Mouse (Mus musculus) liver, embryonic 16.5 days (tissue): ENCODE measurements around the gene Thra. TPM values are rescaled to one million over a fixed set of nuclear protein-coding genes. Genes with fewer than 3 reads are reported as not detected.
A peak's percentile ranks its signal among the peaks of the same experiment; 100 is the strongest.

Experiments
- ATAC-seq: fragments of 200-750 bp; cut with Nextera tagmentation; 2 replicates; pipeline ENCODE4 v1.8.0; 2017; ENCODE audit warnings: low read depth, mild to moderate bottlenecking, moderate number of reproducible peaks, moderate library complexity
- H3K27ac ChIP-seq: fragments of 300-500 bp; sonication (generic); 2 replicates; pipeline ENCODE4 v1.5.1; 2014; ENCODE audit warnings: mild to moderate bottlenecking, low read length
- H3K27me3 ChIP-seq: fragments of 300-500 bp; sonication (generic); 2 replicates; pipeline ENCODE4 v1.6.1; 2014; ENCODE audit warnings: low read depth, low read length, mixed read lengths; ENCODE audit not compliant: control insufficient read depth, insufficient read depth
- H3K36me3 ChIP-seq: fragments of 300-500 bp; sonication (generic); 2 replicates; pipeline ENCODE4 v1.6.1; 2014; ENCODE audit warnings: mild to moderate bottlenecking; ENCODE audit not compliant: control insufficient read depth, insufficient read depth
- H3K4me1 ChIP-seq: fragments of 300-500 bp; sonication (generic); 2 replicates; pipeline ENCODE4 v1.6.1; 2014; ENCODE audit warnings: low read depth, low read length, mixed read lengths; ENCODE audit not compliant: control insufficient read depth
- H3K4me2 ChIP-seq: fragments of 300-500 bp; sonication (generic); 2 replicates; pipeline ENCODE4 v1.6.1; 2014; ENCODE audit warnings: low read depth, low read length, mixed read lengths
- H3K4me3 ChIP-seq: fragments of 300-500 bp; sonication (generic); 2 replicates; pipeline ENCODE4 v1.5.1; 2014; ENCODE audit warnings: low read depth, mild to moderate bottlenecking, low read length
- H3K9ac ChIP-seq: fragments of 300-500 bp; sonication (generic); 2 replicates; pipeline ENCODE4 v1.6.1; 2014; ENCODE audit warnings: low read depth, low read length
- H3K9me3 ChIP-seq: fragments of 300-500 bp; sonication (generic); replicated peaks from 2 replicates; pipeline ENCODE4 v1.6.1; 2016; ENCODE audit warnings: low read length; ENCODE audit not compliant: control insufficient read depth
- WGBS: fragments of 180-500 bp; shearing (Covaris S2); extraction: QIAGEN DNeasy Blood & Tissue Kit; methylation state at CpG from one replicate; pipeline ENCODE4 v1.1.7; 2014; ENCODE audit not compliant: insufficient replicate concordance; 5-methylcytosine and 5-hydroxymethylcytosine counted together
- polyA plus RNA-seq: library from polyadenylated mRNA; unstranded; fragments of >200 nt; fragmentation: Nextera tagmentation; extraction: Ambion mirVana; gene quantifications from 2 replicates; pipeline ENCODE4 v1.2.1, GENCODE M21; 2015

Thra gene
- polyA plus RNA-seq, 1 experiment from 2014 or later, result 7.7 TPM

DNA sequence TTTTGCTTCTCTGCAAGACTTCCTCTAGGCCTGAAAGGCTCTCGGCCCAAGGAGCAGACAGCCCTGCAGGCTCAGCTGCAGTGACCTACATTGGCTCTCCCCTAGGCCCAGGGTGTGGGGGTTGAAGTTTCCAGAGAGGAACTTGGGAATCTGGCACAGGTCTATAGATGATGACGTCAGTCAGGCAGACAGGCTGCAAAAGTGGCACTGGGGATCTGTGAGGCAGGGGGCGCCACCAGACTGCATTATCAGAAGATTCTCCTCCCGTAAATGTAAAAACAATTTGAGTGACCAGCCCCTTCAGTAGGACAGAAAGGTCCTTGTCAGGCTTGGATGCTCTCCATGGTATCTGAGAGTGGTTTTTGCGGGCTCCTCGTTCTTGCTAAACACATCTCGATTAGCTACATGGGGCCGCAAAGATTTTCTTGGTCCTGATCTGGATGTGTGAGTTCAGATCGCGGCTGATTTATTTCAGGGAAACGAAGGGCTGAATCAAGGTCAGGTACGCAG, 45.4 kb downstream of the Thra start:
- peak overlapping the region; percentile 69 for H3K27ac ChIP-seq
- no peaks in the 10 kb centered on the region for H3K36me3 ChIP-seq
- H3K27me3 ChIP-seq, result no peaks in the 10 kb centered on the region
- H3K4me1 ChIP-seq, result peaks cover 72% of the 10 kb centered on the region
- no peak overlapping the region for H3K4me3 ChIP-seq
- H3K9ac ChIP-seq, result no peak overlapping the region
- H3K4me2 ChIP-seq, result peak overlapping the region; percentile 12
- ATAC-seq, result no peak
- H3K9me3 ChIP-seq, result no peaks in the 10 kb centered on the region
- WGBS, result 5% methylated on average over 12 of the region's 12 CpGs

DNA sequence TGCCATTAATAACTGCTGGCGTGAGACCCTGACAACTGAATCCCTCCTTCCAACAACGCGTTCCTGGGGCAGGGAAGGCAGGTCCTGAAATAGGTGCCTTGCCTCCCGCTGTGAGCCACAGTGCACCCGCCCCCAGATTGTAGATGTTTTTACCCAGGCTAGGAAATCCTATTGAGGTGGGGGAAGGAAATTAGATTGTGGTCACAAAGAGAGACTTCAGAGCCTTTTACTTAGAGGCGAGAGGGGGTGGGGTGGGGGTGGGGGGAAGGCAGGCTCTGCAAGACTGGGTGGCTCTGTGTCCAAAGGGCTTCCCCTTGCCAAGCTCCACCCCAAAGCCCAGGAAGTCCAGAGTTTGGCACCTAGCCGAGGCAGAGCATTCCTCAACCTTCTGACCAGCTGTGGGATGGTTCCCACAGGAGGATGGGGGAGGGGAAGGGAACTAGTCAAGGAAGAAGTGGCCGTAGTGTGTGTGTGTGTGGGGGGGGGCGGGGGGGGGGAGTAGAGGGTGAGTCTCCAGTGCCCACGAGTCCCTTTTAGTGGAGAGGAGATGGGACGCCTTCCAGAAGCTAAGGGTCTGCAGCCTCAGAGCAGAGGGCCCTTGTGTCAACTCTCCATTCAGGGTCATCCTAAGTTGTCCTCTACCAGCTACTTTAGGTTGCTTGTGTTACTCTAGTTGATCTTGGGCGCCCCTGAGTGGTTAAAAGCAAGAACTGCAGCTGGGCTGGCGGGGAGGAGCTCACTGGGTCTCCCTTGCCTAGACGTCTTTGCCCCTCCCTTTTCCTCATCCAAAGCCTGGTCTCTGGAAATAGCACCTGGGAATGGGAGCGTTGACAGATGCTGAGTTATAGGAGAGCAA, 46.1 kb downstream of the Thra start:
- no peak overlapping the region for H3K9ac ChIP-seq
- H3K9me3 ChIP-seq, result no peaks in the 10 kb centered on the region
- H3K4me2 ChIP-seq, result peak overlapping the region; percentile 12
- no peaks in the 10 kb centered on the region for H3K36me3 ChIP-seq
- peaks cover 74% of the 10 kb centered on the region for H3K4me1 ChIP-seq
- H3K27ac ChIP-seq, result peak overlapping the region; percentile 69
- WGBS, result 2% methylated on average over 14 of the region's 15 CpGs
- no peak overlapping the region for H3K4me3 ChIP-seq
- H3K27me3 ChIP-seq, result no peaks in the 10 kb centered on the region
- peak; percentile 62 for ATAC-seq

DNA sequence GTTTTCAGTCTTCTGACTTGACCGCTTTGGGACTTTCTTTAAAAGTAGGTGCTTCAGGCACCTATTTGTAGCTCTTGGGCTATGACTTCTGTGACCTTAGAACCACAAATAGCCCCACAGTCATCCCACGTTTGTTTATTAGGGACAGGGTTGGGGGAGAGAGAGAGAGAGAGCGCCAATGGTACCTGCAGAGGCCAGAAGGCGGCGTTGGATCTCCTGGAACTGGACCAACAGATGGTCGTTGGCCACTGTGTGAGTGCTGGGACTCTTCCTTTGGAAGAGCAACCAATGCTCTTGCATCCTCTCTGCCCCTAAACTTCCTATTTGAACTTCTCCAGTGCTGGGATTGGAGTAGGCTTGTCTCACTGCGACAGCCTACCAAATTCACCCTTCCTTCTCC, 46.8 kb downstream of the Thra start:
- H3K4me2 ChIP-seq, result no peak overlapping the region
- no peak overlapping the region for H3K4me3 ChIP-seq
- ATAC-seq, result no peak
- peak overlapping the region; percentile 52; the same call in 1 of the 2 replicates for H3K27ac ChIP-seq
- no peaks in the 10 kb centered on the region for H3K27me3 ChIP-seq
- 36% methylated on average over 7 of the region's 7 CpGs for WGBS
- H3K36me3 ChIP-seq, result no peaks in the 10 kb centered on the region
- peaks cover 70% of the 10 kb centered on the region for H3K4me1 ChIP-seq
- no peak overlapping the region for H3K9ac ChIP-seq
- no peaks in the 10 kb centered on the region for H3K9me3 ChIP-seq

DNA sequence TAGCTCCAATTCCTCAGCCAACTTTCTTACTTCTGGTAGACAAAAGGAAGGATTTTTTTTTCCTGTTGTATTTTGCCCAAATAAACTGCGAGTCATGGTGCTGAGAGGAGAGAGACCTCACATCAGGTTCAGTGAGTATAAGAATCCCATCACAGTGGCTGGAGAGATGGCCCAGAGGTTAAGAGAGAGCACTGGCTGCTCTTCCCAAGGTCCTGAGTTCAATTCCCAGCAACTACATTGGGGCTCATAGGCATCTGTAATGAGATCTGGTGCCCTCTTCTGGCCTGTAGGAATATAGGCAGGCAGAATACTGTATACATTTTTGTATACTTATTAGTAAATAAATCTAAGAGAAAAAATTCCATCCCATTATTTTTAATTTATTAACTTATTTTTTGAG, 47.3 kb downstream of the Thra start:
- Histone ChIP-seq H3K27me3 (no peaks in the 10 kb centered on the region), H3K27ac (no peak overlapping the region), H3K9ac (no peak overlapping the region), H3K4me1 (peaks cover 66% of the 10 kb centered on the region), H3K4me2 (no peak overlapping the region), H3K9me3 (no peaks in the 10 kb centered on the region), H3K36me3 (no peaks in the 10 kb centered on the region), H3K4me3 (no peak overlapping the region)
- no peak for ATAC-seq
- 83% methylated on average over 1 of the region's 1 CpGs for WGBS

DNA sequence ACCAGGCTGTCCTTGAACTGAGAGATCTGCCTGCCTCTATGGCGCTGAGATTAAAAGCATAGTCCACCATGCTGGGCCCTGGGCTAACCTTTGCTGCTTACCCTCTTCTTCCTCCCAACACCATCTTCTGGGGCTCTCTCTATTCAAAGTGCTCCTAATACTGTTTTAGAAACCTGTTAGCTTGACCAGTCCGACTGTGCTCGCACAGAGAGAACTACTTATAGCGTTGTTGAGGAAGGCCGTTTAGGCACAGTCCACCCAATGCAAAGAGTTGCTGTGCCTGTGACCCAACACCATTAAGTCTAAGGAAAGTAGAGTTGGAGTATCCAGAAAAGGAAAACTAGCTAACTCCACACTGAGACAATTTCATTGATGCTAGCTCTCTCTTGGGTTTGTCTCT, 47.7 kb downstream of the Thra start:
- no peak overlapping the region; the same call in 1 of the 2 replicates for H3K9ac ChIP-seq

DNA sequence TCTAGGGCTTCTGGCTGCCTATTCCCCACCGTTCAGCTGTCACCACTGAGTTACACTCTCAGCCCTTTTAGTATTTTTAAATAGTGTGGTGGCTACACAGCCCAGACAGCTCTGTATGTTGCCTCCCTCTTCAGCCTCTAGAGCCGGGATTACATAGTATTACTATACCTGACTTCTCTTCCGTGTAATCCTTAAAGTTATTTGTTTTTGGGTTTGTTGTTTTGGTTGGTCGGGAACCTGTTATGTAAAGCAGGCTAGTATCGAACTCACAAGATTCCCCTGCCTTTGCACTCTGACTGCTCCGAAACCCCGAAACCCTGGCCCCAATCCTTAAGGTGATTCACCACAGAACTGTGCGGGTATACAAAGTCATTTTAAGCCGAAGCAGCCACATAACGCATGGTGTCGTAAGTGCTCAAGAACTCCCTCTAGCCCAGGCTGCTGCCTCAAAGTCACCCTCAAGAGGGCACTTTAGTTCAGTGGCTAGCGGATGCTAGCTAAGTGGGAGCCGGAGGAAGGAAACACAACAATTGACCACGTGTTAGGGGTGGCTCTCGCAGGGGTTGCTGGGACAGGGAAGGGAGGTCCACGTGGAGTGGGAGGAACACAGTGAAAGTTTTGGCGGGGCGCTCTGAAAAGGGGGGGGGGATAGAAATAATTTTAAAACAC, 48.2 kb downstream of the Thra start:
- peak overlapping the region; percentile 67 for H3K27ac ChIP-seq
- H3K9ac ChIP-seq, result peak overlapping the region; percentile 65
- H3K27me3 ChIP-seq, result no peaks in the 10 kb centered on the region
- no peaks in the 10 kb centered on the region for H3K9me3 ChIP-seq
- H3K4me1 ChIP-seq, result peaks cover 58% of the 10 kb centered on the region
- peak; percentile 77 for ATAC-seq
- 8% methylated on average over 18 of the region's 18 CpGs for WGBS
- no peaks in the 10 kb centered on the region for H3K36me3 ChIP-seq
- peak overlapping the region; percentile 63 for H3K4me3 ChIP-seq
- H3K4me2 ChIP-seq, result peak overlapping the region; percentile 92

More for the DNA sequence above, 47.7 kb downstream of the Thra start:
- Histone ChIP-seq H3K27ac (peak overlapping the region; percentile 67), H3K36me3 (no peaks in the 10 kb centered on the region), H3K4me1 (peaks cover 62% of the 10 kb centered on the region), H3K4me3 (no peak overlapping the region), H3K27me3 (no peaks in the 10 kb centered on the region), H3K9me3 (no peaks in the 10 kb centered on the region), H3K4me2 (peak overlapping the region; percentile 92; the same call in 1 of the 2 replicates)
- no peak for ATAC-seq
- WGBS, result 84% methylated on average over 5 of the region's 5 CpGs

DNA sequence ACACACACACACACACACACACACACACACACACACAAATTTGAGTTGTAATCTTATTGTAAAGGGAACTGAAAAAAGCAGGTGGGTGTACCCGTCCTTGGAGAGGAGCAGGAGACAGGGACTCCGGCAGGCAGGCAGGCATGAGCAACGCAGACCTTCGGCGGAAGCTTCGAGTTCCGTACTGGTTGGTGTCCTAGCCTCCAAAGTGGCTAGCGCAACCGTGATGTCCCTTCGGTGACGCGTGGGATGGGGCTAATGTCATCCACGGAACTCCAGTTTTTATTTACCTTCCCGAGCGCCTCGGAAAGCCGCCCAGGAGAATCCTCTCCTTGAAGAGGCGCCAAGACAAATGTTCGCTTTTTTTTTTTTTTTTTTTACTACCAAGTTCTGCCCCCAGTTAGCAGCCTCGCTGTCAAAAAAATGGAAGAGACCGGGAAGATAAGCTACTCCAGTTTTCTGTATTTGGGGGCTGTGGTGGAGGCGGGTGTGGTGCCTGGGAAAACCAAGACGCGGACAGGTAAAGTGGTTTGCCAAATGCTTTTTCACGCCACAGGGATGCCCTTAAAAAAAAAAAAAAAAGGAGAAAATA, 48.9 kb downstream of the Thra start:
- Histone ChIP-seq H3K9me3 (no peaks in the 10 kb centered on the region), H3K36me3 (no peaks in the 10 kb centered on the region), H3K27ac (peak overlapping the region; percentile 39; the same call in 1 of the 2 replicates), H3K9ac (peak overlapping the region; percentile 65), H3K4me1 (peaks cover 58% of the 10 kb centered on the region), H3K4me2 (peak overlapping the region; percentile 92), H3K27me3 (no peaks in the 10 kb centered on the region), H3K4me3 (peak overlapping the region; percentile 63)
- under 1% methylated on average over 25 of the region's 25 CpGs for WGBS
- ATAC-seq, result no peak

DNA sequence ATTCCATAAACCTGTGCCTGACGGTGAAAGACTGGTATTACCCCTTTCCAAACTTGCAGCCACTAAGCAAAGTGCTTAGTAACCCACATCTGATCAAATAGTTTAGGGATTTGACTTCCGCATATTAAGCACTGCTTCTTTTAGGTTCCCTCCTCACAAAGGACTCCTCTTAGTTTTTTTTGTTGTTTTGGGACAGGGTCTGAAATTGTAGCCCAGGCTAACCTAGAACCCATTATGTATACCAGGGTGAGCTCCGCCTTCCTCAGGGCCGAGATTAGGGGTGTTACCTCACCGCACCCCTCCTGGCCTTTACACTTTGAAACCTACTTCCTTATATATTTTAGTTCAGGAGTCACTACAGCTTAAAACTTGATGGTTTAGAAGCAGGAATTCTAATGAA, 49.4 kb downstream of the Thra start:
- H3K4me1 ChIP-seq, result peaks cover 57% of the 10 kb centered on the region
- H3K9ac ChIP-seq, result peak overlapping the region; percentile 65; the same call in 1 of the 2 replicates
- no peaks in the 10 kb centered on the region for H3K36me3 ChIP-seq
- peak overlapping the region; percentile 92 for H3K4me2 ChIP-seq
- WGBS, result 17% methylated on average over 5 of the region's 5 CpGs
- H3K27me3 ChIP-seq, result no peaks in the 10 kb centered on the region
- H3K27ac ChIP-seq, result no peak overlapping the region
- ATAC-seq, result no peak
- H3K4me3 ChIP-seq, result peak overlapping the region; percentile 63
- no peaks in the 10 kb centered on the region for H3K9me3 ChIP-seq
